ENCODE assay signal across 8 mouse cellular contexts in genomic region chr11:118202410-118203233, GRCm38 (mm10). TPM values are rescaled to one million over a fixed set of nuclear protein-coding genes. Genes with fewer than 3 reads are reported as not detected.
A peak's percentile ranks its signal among the peaks of the same experiment; 100 is the strongest.
DNase-seq lines count a peak whose midpoint lies in the region; ATAC-seq and TF ChIP-seq lines count a peak whose summit lies in the region.

No protein-coding gene starts in this region.

- peak overlapping the region; percentile 58 for H3K4me2 ChIP-seq in forebrain, embryonic 15.5 days (replicated peaks)
- H3K4me2 ChIP-seq in heart, postnatal 0 days (ENCODE audit: low read depth, low read length), result peak overlapping the region; percentile 68
- H3K4me2 ChIP-seq in liver, embryonic 12.5 days, result peak overlapping the region; percentile 61
- peak overlapping the region; percentile 67 for H3K4me2 ChIP-seq in neural tube, embryonic 11.5 days (ENCODE audit: low read depth)

- H3K9me3 ChIP-seq in E14TG2a.4 (ENCODE audit: low read length), result no peaks in the 10 kb centered on the region
- no peaks in the 10 kb centered on the region for H3K9me3 ChIP-seq in forebrain, embryonic 15.5 days
- H3K9me3 ChIP-seq in heart, postnatal 0 days (replicated peaks; ENCODE audit: control insufficient read depth, low read length), result no peaks in the 10 kb centered on the region
- no peaks in the 10 kb centered on the region for H3K9me3 ChIP-seq in liver, embryonic 12.5 days (replicated peaks)
- H3K9me3 ChIP-seq in neural tube, embryonic 11.5 days (ENCODE audit: control insufficient read depth, low read length), result no peaks in the 10 kb centered on the region

- DNase-seq in brain, embryonic 18.5 days (ENCODE audit: low read depth, low spot score), result peak; percentile 74
- peak; percentile 70 for DNase-seq in heart, postnatal 0 days (ENCODE audit: low spot score)
- DNase-seq in kidney, postnatal 36 days, result peak; percentile 43 to 69
- peak; percentile 81 for DNase-seq in neural tube, embryonic 11.5 days (ENCODE audit: low spot score)
- DNase-seq in thymus, postnatal 10 days (ENCODE audit: low spot score in 2 of 2), result peak; percentile 33 to 40

- peak; percentile 49; the same call in 1 of the 2 replicates for TF ChIP-seq EP300 in heart, postnatal 0 days (IDR thresholded peaks at IDR 0.05; ENCODE audit: low read depth)

- H3K4me3 ChIP-seq in E14TG2a.4 (replicated peaks; ENCODE audit: low read length), result peak overlapping the region; percentile 79
- H3K4me3 ChIP-seq in forebrain, embryonic 15.5 days, result peak overlapping the region; percentile 48
- peak overlapping the region; percentile 39 for H3K4me3 ChIP-seq in heart, postnatal 0 days (ENCODE audit: low read depth, low read length)
- H3K4me3 ChIP-seq in liver, embryonic 12.5 days, result peak overlapping the region; percentile 39
- peak overlapping the region; percentile 42 for H3K4me3 ChIP-seq in neural tube, embryonic 11.5 days (ENCODE audit: low read depth, low read length)

- H3K9ac ChIP-seq in forebrain, embryonic 15.5 days (replicated peaks), result peak overlapping the region; percentile 72
- H3K9ac ChIP-seq in heart, postnatal 0 days (replicated peaks; ENCODE audit: low read depth, low read length), result peak overlapping the region; percentile 50
- H3K9ac ChIP-seq in liver, embryonic 12.5 days, result peak overlapping the region; percentile 36; the same call in 1 of the 2 replicates
- H3K9ac ChIP-seq in neural tube, embryonic 11.5 days (ENCODE audit: low read length), result peak overlapping the region; percentile 75

- TF ChIP-seq CTCF in E14TG2a.4 (conservative IDR thresholded peaks at IDR 0.05; ENCODE audit: low read length), result no peak
- TF ChIP-seq CTCF in heart, postnatal 0 days (IDR thresholded peaks at IDR 0.05; ENCODE audit: low read depth), result peak; percentile 9; the same call in 1 of the 2 replicates

- H3K27me3 ChIP-seq in E14TG2a.4 (ENCODE audit: insufficient read depth, low read length), result peaks cover 4% of the 10 kb centered on the region
- H3K27me3 ChIP-seq in forebrain, embryonic 15.5 days, result no peaks in the 10 kb centered on the region
- no peaks in the 10 kb centered on the region for H3K27me3 ChIP-seq in heart, postnatal 0 days (ENCODE audit: control insufficient read depth, insufficient read depth, low read length)
- peaks cover 7% of the 10 kb centered on the region for H3K27me3 ChIP-seq in liver, embryonic 12.5 days (replicated peaks)
- H3K27me3 ChIP-seq in neural tube, embryonic 11.5 days (ENCODE audit: control insufficient read depth, insufficient read depth, low read length), result no peaks in the 10 kb centered on the region

- H3K4me1 ChIP-seq in E14TG2a.4 (replicated peaks; ENCODE audit: low read depth, low read length), result peaks cover 48% of the 10 kb centered on the region
- peaks cover 60% of the 10 kb centered on the region for H3K4me1 ChIP-seq in forebrain, embryonic 15.5 days
- H3K4me1 ChIP-seq in heart, postnatal 0 days (ENCODE audit: control insufficient read depth, insufficient read depth), result peaks cover 80% of the 10 kb centered on the region
- peaks cover 52% of the 10 kb centered on the region for H3K4me1 ChIP-seq in liver, embryonic 12.5 days
- peaks cover 51% of the 10 kb centered on the region for H3K4me1 ChIP-seq in neural tube, embryonic 11.5 days (ENCODE audit: control insufficient read depth, insufficient read depth, low read length)

- no peaks in the 10 kb centered on the region for H3K36me3 ChIP-seq in E14TG2a.4 (ENCODE audit: insufficient read depth, low read length)
- no peaks in the 10 kb centered on the region for H3K36me3 ChIP-seq in forebrain, embryonic 15.5 days
- no peaks in the 10 kb centered on the region for H3K36me3 ChIP-seq in heart, postnatal 0 days (replicated peaks; ENCODE audit: control insufficient read depth, insufficient read depth, low read length)
- no peaks in the 10 kb centered on the region for H3K36me3 ChIP-seq in liver, embryonic 12.5 days
- H3K36me3 ChIP-seq in neural tube, embryonic 11.5 days (ENCODE audit: control insufficient read depth, insufficient read depth, low read length), result no peaks in the 10 kb centered on the region

- ATAC-seq in forebrain, embryonic 15.5 days (replicated peaks), result peak; percentile 90
- peak; percentile 75 for ATAC-seq in heart, postnatal 0 days (ENCODE audit: insufficient read depth, low read depth)
- 0 out of 2 replicates have a peak, but pooled peaks have one; percentile 49 for ATAC-seq in liver, embryonic 12.5 days
- ATAC-seq in neural tube, embryonic 11.5 days (ENCODE audit: insufficient read depth, low FRiP score, low TSS enrichment), result peak; percentile 87

- H3K27ac ChIP-seq in forebrain, embryonic 15.5 days (replicated peaks), result peak overlapping the region; percentile 96
- peak overlapping the region; percentile 85 for H3K27ac ChIP-seq in heart, postnatal 0 days (ENCODE audit: low read depth)
- peak overlapping the region; percentile 33; the same call in 1 of the 2 replicates for H3K27ac ChIP-seq in liver, embryonic 12.5 days
- peak overlapping the region; percentile 90 for H3K27ac ChIP-seq in neural tube, embryonic 11.5 days (ENCODE audit: low read depth, low read length)

- WGBS in forebrain, embryonic 15.5 days, result 4% methylated on average over 19 of the region's 19 CpGs
- 6% methylated on average over 19 of the region's 19 CpGs for WGBS in heart, postnatal 0 days
- WGBS in liver, embryonic 12.5 days (ENCODE audit: insufficient replicate concordance), result 18% methylated on average over 19 of the region's 19 CpGs
- 5% methylated on average over 19 of the region's 19 CpGs for WGBS in neural tube, embryonic 11.5 days

RNA-seq across cellular contexts. Expression of gene Cyth1, which starts 45.8 kb away (rescaled TPM):
- 32.3 and 34.6 TPM in 2 replicates for polyA plus RNA-seq in forebrain, embryonic 15.5 days (2015; fragmentation: Nextera tagmentation; extraction: Ambion mirVana)
- 49.8 and 50.1 TPM in 2 replicates for total RNA-seq in heart, postnatal 0 days (2014; rRNA removed; ENCODE audit: low replicate concordance)
- polyA plus RNA-seq in heart, postnatal 0 days (2015; fragmentation: Nextera tagmentation; extraction: Ambion mirVana), result 21.4 TPM in 2 replicates
- polyA plus RNA-seq in liver, embryonic 12.5 days (2016; fragmentation: Nextera tagmentation; extraction: Ambion mirVana), result 4.7 and 5.4 TPM in 2 replicates
- polyA plus RNA-seq in neural tube, embryonic 11.5 days (2014; fragmentation: Nextera tagmentation; extraction: Ambion mirVana), result 15.6 and 15.8 TPM in 2 replicates

Comparison
In these comparisons a context has a peak if more than half of its experiments do, and no peak if none do; other contexts are left out.
1. Peak in every context shown above with its lines: DNase-seq, ATAC-seq, H3K4me3 ChIP-seq and H3K27ac ChIP-seq.
2. H3K27ac ChIP-seq: peak in every context shown above with its lines; median percentile 96 in forebrain, embryonic 15.5 days; 90 in neural tube, embryonic 11.5 days; 85 in heart, postnatal 0 days; 33 in liver, embryonic 12.5 days.